16 mouse cellular contexts compared by ENCODE assay signal in the genomic region with DNA sequence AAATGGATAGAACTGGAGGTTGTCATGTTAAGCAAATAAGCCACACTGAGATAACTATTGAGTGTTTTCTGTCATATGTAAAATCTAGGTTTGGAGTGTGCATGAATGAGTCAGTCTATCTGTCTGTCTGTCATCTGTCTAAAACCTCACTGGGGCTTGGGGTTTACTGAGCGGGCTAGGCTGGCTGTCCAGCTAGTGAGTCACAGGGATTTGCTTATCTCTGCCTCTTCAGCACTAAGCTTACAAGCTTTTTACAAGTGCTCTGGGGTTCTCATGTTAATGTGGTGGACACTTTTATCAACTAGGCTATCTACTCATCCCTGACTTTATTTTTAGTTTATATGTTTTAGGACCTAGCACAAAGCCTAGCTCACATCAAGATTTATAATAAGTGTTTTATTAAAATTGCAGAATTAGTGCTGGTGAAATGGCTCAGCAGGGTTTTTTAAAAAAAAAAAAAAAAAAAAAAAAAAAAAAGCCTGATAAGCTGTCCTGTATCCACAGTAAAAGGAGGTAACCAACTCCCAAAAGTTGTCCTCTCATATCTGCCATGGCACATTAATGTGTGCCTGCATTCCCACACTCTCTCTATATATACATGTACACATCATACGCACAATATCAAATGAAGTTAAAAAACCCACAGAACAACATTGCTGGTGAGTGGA. TPM values are rescaled to one million over a fixed set of nuclear protein-coding genes. Genes with fewer than 3 reads are reported as not detected.
DNase-seq lines count a peak whose midpoint lies in the region; ATAC-seq and TF ChIP-seq lines count a peak whose summit lies in the region.
"Had no signal": no experiment of that assay in that cellular context is flagged by ENCODE, and none has a peak within 500 bp of the region (broad histone marks: within the 10 kb centered on the region; RNA-seq: fewer than 3 reads in every experiment).

No protein-coding gene starts in this region.

- DNase-seq in liver = peak; percentile 38
- DNase-seq in liver, embryonic 11.5 days (ENCODE audit: low spot score) = no peak
- DNase-seq in G1E (ENCODE audit: low spot score) = peak; percentile 23
- DNase-seq in liver, embryonic 13.5 days = peak; percentile 52
- no peak for DNase-seq in kidney, postnatal 14 days
- DNase-seq in left cerebral cortex, adult 8-10 months (ENCODE audit: low spot score in 2 of 2) = no peak
- DNase-seq: cerebellum, adult 11 months; cerebellum, postnatal 25 days; gastrocnemius, postnatal 36 days; kidney, adult 9 months; layer of hippocampus, postnatal 36 days; thymus, adult 18-20 months had no signal

- no peaks in the 10 kb centered on the region for H3K36me3 ChIP-seq in liver, embryonic 11.5 days (ENCODE audit: control insufficient read depth, insufficient read depth, low read length)
- H3K36me3 ChIP-seq in G1E (replicated peaks) = peaks cover 3% of the 10 kb centered on the region
- H3K36me3 ChIP-seq in liver, embryonic 13.5 days = no peaks in the 10 kb centered on the region; the same call in 1 of the 2 replicates
- H3K36me3 ChIP-seq in forebrain, embryonic 16.5 days (ENCODE audit: control insufficient read depth, insufficient read depth) = no peaks in the 10 kb centered on the region
- H3K36me3 ChIP-seq: neural tube, embryonic 13.5 days had no signal

- H3K9ac ChIP-seq in liver, embryonic 11.5 days (ENCODE audit: low read depth, low read length) = no peak overlapping the region
- no peak overlapping the region for H3K9ac ChIP-seq in liver, embryonic 13.5 days
- no peak overlapping the region for H3K9ac ChIP-seq in forebrain, embryonic 16.5 days (replicated peaks; ENCODE audit: low read depth, low read length)
- H3K9ac ChIP-seq: neural tube, embryonic 13.5 days had no signal

- no peak for TF ChIP-seq CTCF in G1E (IDR thresholded peaks at IDR 0.05; ENCODE audit: low read depth, low read length)

- H3K4me3 ChIP-seq in liver, embryonic 11.5 days (ENCODE audit: low read depth, low read length) = no peak overlapping the region
- H3K4me3 ChIP-seq in G1E (ENCODE audit: low read depth, low read length) = no peak overlapping the region
- H3K4me3 ChIP-seq in liver, embryonic 13.5 days (replicated peaks) = no peak overlapping the region
- H3K4me3 ChIP-seq in forebrain, embryonic 16.5 days (replicated peaks; ENCODE audit: low read length) = no peak overlapping the region
- H3K4me3 ChIP-seq: neural tube, embryonic 13.5 days had no signal

- H3K27ac ChIP-seq in liver, embryonic 11.5 days (ENCODE audit: low read depth, low read length) = no peak overlapping the region
- H3K27ac ChIP-seq in liver, embryonic 13.5 days = peak overlapping the region; percentile 53; the same call in 1 of the 2 replicates
- H3K27ac ChIP-seq in forebrain, embryonic 16.5 days (ENCODE audit: low read length) = no peak overlapping the region
- H3K27ac ChIP-seq: neural tube, embryonic 13.5 days had no signal

- no peak for ATAC-seq in liver, embryonic 11.5 days (replicated peaks; ENCODE audit: low FRiP score)
- ATAC-seq in G1E (ENCODE audit: extremely low read depth, insufficient number of reproducible peaks, low FRiP score, poor library complexity, severe bottlenecking) = peak; percentile 88
- peak; percentile 74 for ATAC-seq in liver, embryonic 13.5 days (ENCODE audit: low read depth)
- ATAC-seq in forebrain, embryonic 16.5 days = no peak
- ATAC-seq: activated CD4-positive, CD25-positive, alpha-beta regulatory T cell, adult 4 months had no signal

- no peaks in the 10 kb centered on the region for H3K27me3 ChIP-seq in liver, embryonic 11.5 days (replicated peaks; ENCODE audit: control insufficient read depth, insufficient read depth, low read length)
- no peaks in the 10 kb centered on the region for H3K27me3 ChIP-seq in G1E (ENCODE audit: insufficient read depth, low read length)
- H3K27me3 ChIP-seq in liver, embryonic 13.5 days = no peaks in the 10 kb centered on the region
- no peaks in the 10 kb centered on the region for H3K27me3 ChIP-seq in forebrain, embryonic 16.5 days (replicated peaks; ENCODE audit: control insufficient read depth, insufficient read depth, low read length)
- H3K27me3 ChIP-seq: neural tube, embryonic 13.5 days had no signal

- H3K9me3 ChIP-seq in liver, embryonic 11.5 days (ENCODE audit: control insufficient read depth, low read length) = no peaks in the 10 kb centered on the region
- H3K9me3 ChIP-seq in G1E (replicated peaks) = no peaks in the 10 kb centered on the region
- H3K9me3 ChIP-seq in liver, embryonic 13.5 days (replicated peaks) = no peaks in the 10 kb centered on the region
- H3K9me3 ChIP-seq in forebrain, embryonic 16.5 days (ENCODE audit: control insufficient read depth, low read length) = no peaks in the 10 kb centered on the region
- H3K9me3 ChIP-seq: neural tube, embryonic 13.5 days had no signal

- 57% methylated on average over 2 of the region's 2 CpGs for WGBS in liver, embryonic 11.5 days
- 52% methylated on average over 2 of the region's 2 CpGs for WGBS in liver, embryonic 13.5 days (ENCODE audit: insufficient replicate concordance)
- 91% methylated on average over 2 of the region's 2 CpGs for WGBS in forebrain, embryonic 16.5 days

- peaks cover 36% of the 10 kb centered on the region for H3K4me1 ChIP-seq in liver, embryonic 11.5 days (replicated peaks; ENCODE audit: control insufficient read depth, insufficient read depth, low read length)
- peaks cover 59% of the 10 kb centered on the region for H3K4me1 ChIP-seq in G1E (ENCODE audit: insufficient read depth, low read depth, low read length)
- peaks cover 78% of the 10 kb centered on the region for H3K4me1 ChIP-seq in liver, embryonic 13.5 days (replicated peaks)
- H3K4me1 ChIP-seq in forebrain, embryonic 16.5 days (replicated peaks; ENCODE audit: control insufficient read depth, insufficient read depth, low read length) = no peaks in the 10 kb centered on the region

- no peak overlapping the region for H3K4me2 ChIP-seq in liver, embryonic 11.5 days
- no peak overlapping the region for H3K4me2 ChIP-seq in liver, embryonic 13.5 days
- H3K4me2 ChIP-seq in forebrain, embryonic 16.5 days (ENCODE audit: low read length) = no peak overlapping the region
- H3K4me2 ChIP-seq: neural tube, embryonic 13.5 days had no signal

RNA-seq across cellular contexts. Expression of gene Adam10, which starts 9.6 kb away (rescaled TPM):
- polyA plus RNA-seq in liver, embryonic 11.5 days (2014; fragmentation: Nextera tagmentation; extraction: Ambion mirVana) = 74.2 and 82.2 TPM in 2 replicates
- 117 and 128 TPM in 2 replicates for total RNA-seq in G1E (2014; fragmentation: Nextera tagmentation)
- 34.6 and 45.9 TPM in 2 replicates for total RNA-seq in G1E (2017)
- 37.5 and 40.7 TPM in 2 replicates for polyA plus RNA-seq in G1E (2012)
- 73.6 and 91.4 TPM in 2 replicates for polyA plus RNA-seq in liver, embryonic 13.5 days (2015; fragmentation: Nextera tagmentation; extraction: Ambion mirVana)
- polyA plus RNA-seq in forebrain, embryonic 16.5 days (2015; fragmentation: Nextera tagmentation; extraction: Ambion mirVana) = 60.0 and 71.9 TPM in 2 replicates
- 10 to 100 TPM; 67.9 to 80.4 (median 71.5) TPM for total RNA-seq in left cerebral cortex, adult 8-10 months (2022)

RNA-seq across cellular contexts. Expression of gene Mindy2, which starts 31.5 kb away (rescaled TPM):
- 11.4 and 13.4 TPM in 2 replicates for polyA plus RNA-seq in liver, embryonic 11.5 days (2014; fragmentation: Nextera tagmentation; extraction: Ambion mirVana)
- total RNA-seq in G1E (2014; fragmentation: Nextera tagmentation) = 32.2 and 38.4 TPM in 2 replicates
- 48.3 and 50.7 TPM in 2 replicates for total RNA-seq in G1E (2017)
- 16.2 and 21.5 TPM in 2 replicates for polyA plus RNA-seq in G1E (2012)
- polyA plus RNA-seq in liver, embryonic 13.5 days (2015; fragmentation: Nextera tagmentation; extraction: Ambion mirVana) = 12.7 and 15.4 TPM in 2 replicates
- polyA plus RNA-seq in forebrain, embryonic 16.5 days (2015; fragmentation: Nextera tagmentation; extraction: Ambion mirVana) = 13.6 and 14.7 TPM in 2 replicates
- total RNA-seq in left cerebral cortex, adult 8-10 months (2022) = 10 to 100 TPM; 37.9 to 41.4 (median 40.1) TPM

RNA-seq across cellular contexts. Expression of gene Gm10642, which starts 32.4 kb away (rescaled TPM):
- 0.48 and 0.65 TPM in 2 replicates for polyA plus RNA-seq in liver, embryonic 11.5 days (2014; fragmentation: Nextera tagmentation; extraction: Ambion mirVana)
- total RNA-seq in G1E (2014; fragmentation: Nextera tagmentation) = 0.78 TPM in 1 of 2 replicates, not detected in the other
- total RNA-seq in G1E (2017) = 2.4 and 3.0 TPM in 2 replicates
- polyA plus RNA-seq in G1E (2012) = 0.87 and 1.1 TPM in 2 replicates
- 0.71 and 1.0 TPM in 2 replicates for polyA plus RNA-seq in liver, embryonic 13.5 days (2015; fragmentation: Nextera tagmentation; extraction: Ambion mirVana)
- 0.17 and 0.37 TPM in 2 replicates for polyA plus RNA-seq in forebrain, embryonic 16.5 days (2015; fragmentation: Nextera tagmentation; extraction: Ambion mirVana)
- total RNA-seq in left cerebral cortex, adult 8-10 months (2022) = 1 to 10 TPM in 3 of 4 experiments, under 1 TPM in 1; 0.52 to 1.5 (median 1.4) TPM
- total RNA-seq: hematopoietic stem cell, adult 5-6 weeks had no signal

Comparison
In these comparisons a context has a peak if more than half of its experiments do, and no peak if none do; other contexts are left out.
1. DNase-seq: peak in liver (single experiment), G1E (single experiment) and liver, embryonic 13.5 days (single experiment); none in liver, embryonic 11.5 days (single experiment), kidney, postnatal 14 days (single experiment) and left cerebral cortex, adult 8-10 months (0 of 2).
2. ATAC-seq: peak in G1E (single experiment) and liver, embryonic 13.5 days (single experiment); none in liver, embryonic 11.5 days (single experiment) and forebrain, embryonic 16.5 days (single experiment).